Mouse (Mus musculus) neural tube, embryonic 10.5 days (tissue): ENCODE measurements around the gene Styx.
"Not testable (repeated sequence)": the region's sequence is repeated elsewhere in the genome, so short reads cannot be mapped to it uniquely, and the experiment has no call there.

Source experiments
- DNase-seq: peaks from one replicate; pipeline ENCODE4 v3.0.0-alpha.2; 2017; ENCODE audit warnings: low spot score; ENCODE audit errors: extremely low spot score

Styx gene

GRCm38 (mm10) chr14:45464036-45465035, 113.4 kb downstream of the Styx start:
- no peak for DNase-seq

- DNase-seq, result not testable (repeated sequence)
Measured at GRCm38 (mm10) chr14:45466371-45466770, 115.5 kb downstream of the Styx start.

GRCm38 (mm10) chr14:45469446-45469845, 118.6 kb downstream of the Styx start:
- no peak for DNase-seq
